Mouse (Mus musculus) cerebellum, adult 9-10 months (tissue): ENCODE results near the gene Mtss1l.
"Not testable (repeated sequence)": the region's sequence is repeated elsewhere in the genome, so short reads cannot be mapped to it uniquely, and the experiment has no call there.

ENCODE experiments used
- DNase-seq: peaks from one replicate; pipeline ENCODE4 v3.0.0; 2022

Gene Mtss1l

GRCm38 (mm10) chr8:110779924-110780718 lies 58.8 kb downstream of the Mtss1l start:
- no peak for DNase-seq

GRCm38 (mm10) chr8:110785366-110785765 lies 64.1 kb downstream of the Mtss1l start:
- DNase-seq = no peak

- not testable (repeated sequence) for DNase-seq
These were observed 65.2 kb downstream of the Mtss1l start for GRCm38 (mm10) chr8:110786501-110786900.

GRCm38 (mm10) chr8:110786934-110787333 lies 65.7 kb downstream of the Mtss1l start:
- no peak for DNase-seq

- DNase-seq = no peak
These were observed 66.2 kb downstream of the Mtss1l start for GRCm38 (mm10) chr8:110787411-110787954.

- DNase-seq = no peak
These were observed 67.7 kb downstream of the Mtss1l start for GRCm38 (mm10) chr8:110788981-110789380.

- no peak for DNase-seq
These were observed 68.3 kb downstream of the Mtss1l start for GRCm38 (mm10) chr8:110789571-110789970.

GRCm38 (mm10) chr8:110790270-110790669 lies 69.0 kb downstream of the Mtss1l start:
- no peak for DNase-seq
